Mouse (Mus musculus) forebrain, embryonic 11.5 days (tissue): ENCODE data around the gene Vegfd. TPM values are rescaled to one million over a fixed set of nuclear protein-coding genes. Genes with fewer than 3 reads are reported as not detected.

Experiments
- ATAC-seq: fragments of 200-750 bp; cut with Nextera tagmentation; replicated peaks from 2 replicates; pipeline ENCODE4 v1.8.0; 2017; ENCODE audit warnings: moderate TSS enrichment; ENCODE audit not compliant: low FRiP score
- DNase-seq: peaks from one replicate; pipeline ENCODE4 v3.0.0-alpha.2; 2017; ENCODE audit warnings: low spot score
- H3K27ac ChIP-seq: fragments of 300-500 bp; sonication (generic); 2 replicates; pipeline ENCODE4 v1.5.1; 2014; ENCODE audit warnings: low read depth, low read length
- H3K27me3 ChIP-seq: fragments of 300-500 bp; sonication (generic); 2 replicates; pipeline ENCODE4 v1.6.1; 2014; ENCODE audit warnings: mild to moderate bottlenecking, low read length, mixed read lengths; ENCODE audit not compliant: control insufficient read depth, insufficient read depth
- H3K36me3 ChIP-seq: fragments of 300-500 bp; sonication (generic); 2 replicates; pipeline ENCODE4 v1.6.1; 2014; ENCODE audit warnings: mild to moderate bottlenecking, low read length, moderate library complexity, mixed read lengths; ENCODE audit not compliant: control insufficient read depth, insufficient read depth
- H3K4me1 ChIP-seq: fragments of 300-500 bp; sonication (generic); replicated peaks from 2 replicates; pipeline ENCODE4 v1.6.1; 2014; ENCODE audit warnings: low read length, mixed read lengths; ENCODE audit not compliant: control insufficient read depth, insufficient read depth
- H3K4me2 ChIP-seq: fragments of 300-500 bp; sonication (generic); 2 replicates; pipeline ENCODE4 v1.6.1; 2014; ENCODE audit warnings: low read depth, mild to moderate bottlenecking, low read length, moderate library complexity, mixed read lengths; ENCODE audit not compliant: severe bottlenecking
- H3K4me3 ChIP-seq: fragments of 300-500 bp; sonication (generic); 2 replicates; pipeline ENCODE4 v1.5.1; 2014; ENCODE audit warnings: low read depth, low read length
- H3K9ac ChIP-seq: fragments of 300-500 bp; sonication (generic); 2 replicates; pipeline ENCODE4 v1.6.1; 2014; ENCODE audit warnings: low read length
- H3K9me3 ChIP-seq: fragments of 300-500 bp; sonication (generic); 2 replicates; pipeline ENCODE4 v1.6.1; 2016; ENCODE audit warnings: low read length, mixed read lengths; ENCODE audit not compliant: control insufficient read depth
- WGBS: fragments of 180-500 bp; shearing (Covaris S2); extraction: QIAGEN DNeasy Blood & Tissue Kit; methylation state at CpG from one replicate; pipeline ENCODE4 v1.1.7; 2014; 5-methylcytosine and 5-hydroxymethylcytosine counted together
- polyA plus RNA-seq: library from polyadenylated mRNA; unstranded; fragments of >200 nt; fragmentation: Nextera tagmentation; extraction: Ambion mirVana; gene quantifications from 2 replicates; pipeline ENCODE4 v1.2.1, GENCODE M21; 2014

Gene Vegfd
- polyA plus RNA-seq, 1 experiment from 2014 or later: 0.88 TPM

DNA sequence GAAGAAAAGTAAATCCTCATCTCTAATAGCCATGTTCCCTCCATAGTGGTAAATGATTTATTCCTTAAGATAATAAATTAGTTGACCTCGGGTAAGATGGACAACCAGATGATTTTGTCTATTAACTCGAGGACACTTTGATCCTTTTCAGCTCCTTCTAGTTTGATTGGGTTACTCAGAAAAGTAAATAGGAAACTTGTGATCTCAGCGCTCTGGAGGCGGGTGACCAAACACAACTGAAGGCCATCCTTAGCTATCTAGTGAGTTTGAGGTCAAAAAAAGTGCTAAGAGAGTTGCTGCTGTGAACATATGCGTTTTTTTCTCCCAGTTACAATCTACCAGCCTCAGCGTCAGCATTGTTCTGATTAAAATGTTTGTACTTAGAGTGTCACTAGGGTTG, 57.4 kb downstream of the Vegfd start:
- no peak overlapping the region for H3K9ac ChIP-seq
- no peaks in the 10 kb centered on the region for H3K9me3 ChIP-seq
- H3K4me3 ChIP-seq: no peak overlapping the region
- ATAC-seq (no peak), DNase-seq (no peak)
- no peak overlapping the region for H3K4me2 ChIP-seq
- no peak overlapping the region for H3K27ac ChIP-seq
- no peaks in the 10 kb centered on the region; the same call in 1 of the 2 replicates for H3K27me3 ChIP-seq
- H3K36me3 ChIP-seq: no peaks in the 10 kb centered on the region
- 92% methylated on average over 6 of the region's 6 CpGs for WGBS
- H3K4me1 ChIP-seq: no peaks in the 10 kb centered on the region

DNA sequence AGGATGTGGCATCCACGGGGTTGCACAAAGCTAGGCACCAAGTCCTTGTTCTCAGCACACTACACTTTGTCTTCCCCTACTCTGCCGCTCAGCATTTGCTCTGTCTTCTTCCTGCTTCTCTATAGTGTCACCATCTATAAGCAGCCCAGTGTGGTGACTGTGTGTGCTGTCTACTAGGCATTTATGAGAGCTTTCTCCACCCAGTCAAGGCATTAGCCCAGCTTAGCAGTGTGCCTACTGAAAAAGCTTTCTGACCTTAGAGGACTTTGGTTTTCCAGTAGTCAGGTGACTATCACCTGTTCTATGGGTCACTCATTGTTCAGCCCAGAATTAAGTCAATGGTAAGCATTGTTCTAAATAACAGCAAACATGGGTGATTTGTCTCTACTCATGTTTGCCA, 58.0 kb downstream of the Vegfd start:
- ATAC-seq (no peak), DNase-seq (no peak)
- Histone ChIP-seq H3K4me2 (no peak overlapping the region), H3K27ac (no peak overlapping the region), H3K9me3 (no peaks in the 10 kb centered on the region), H3K4me3 (no peak overlapping the region), H3K9ac (no peak overlapping the region), H3K36me3 (no peaks in the 10 kb centered on the region), H3K4me1 (no peaks in the 10 kb centered on the region), H3K27me3 (no peaks in the 10 kb centered on the region; the same call in 1 of the 2 replicates)
- WGBS: 95% methylated on average over 2 of the region's 2 CpGs

DNA sequence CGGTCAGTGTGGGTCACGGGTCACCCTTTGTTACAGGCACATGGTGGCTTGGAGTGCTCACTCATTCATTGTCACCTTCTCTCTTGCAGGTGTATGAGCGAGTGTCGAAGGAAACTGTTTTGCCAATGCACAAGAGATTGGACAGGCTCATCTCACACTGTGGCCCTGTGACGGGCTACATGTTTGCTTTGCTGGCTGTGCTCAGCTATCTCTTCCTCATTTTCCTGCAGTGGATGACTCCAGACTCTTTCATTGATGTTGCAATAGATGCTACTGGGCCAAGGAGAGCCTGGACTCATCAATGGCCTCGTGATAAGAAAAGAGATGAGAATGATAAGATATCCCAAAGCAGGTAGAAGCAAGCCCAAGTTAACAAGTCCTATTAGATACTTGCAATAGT, 58.4 kb downstream of the Vegfd start:
- no peaks in the 10 kb centered on the region; the same call in 1 of the 2 replicates for H3K27me3 ChIP-seq

DNA sequence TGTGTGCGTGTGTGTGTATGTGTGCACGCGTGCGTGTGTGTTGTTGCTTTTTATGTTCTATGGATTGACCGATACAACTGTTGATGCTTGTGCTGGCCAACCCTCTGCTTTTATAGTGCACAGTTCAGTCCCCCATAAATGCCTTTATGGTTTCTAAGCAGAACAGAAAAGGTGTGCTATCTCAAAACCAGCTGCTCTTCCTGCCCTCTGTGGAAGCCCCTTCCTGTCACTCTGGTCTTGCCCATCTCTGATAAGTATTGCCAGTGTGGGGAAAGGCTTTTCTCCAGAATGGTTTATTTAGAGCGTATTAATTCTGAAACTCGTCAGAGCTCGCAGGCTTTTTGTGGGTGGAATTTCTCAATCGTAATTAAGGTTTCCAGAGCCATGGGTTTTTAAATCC, 59.5 kb downstream of the Vegfd start:
- Histone ChIP-seq H3K36me3 (no peaks in the 10 kb centered on the region), H3K27me3 (no peaks in the 10 kb centered on the region), H3K4me3 (no peak overlapping the region), H3K4me1 (no peaks in the 10 kb centered on the region), H3K4me2 (no peak overlapping the region), H3K27ac (no peak overlapping the region), H3K9ac (no peak overlapping the region), H3K9me3 (no peaks in the 10 kb centered on the region)
- ATAC-seq: no peak
- DNase-seq: no peak
- 94% methylated on average over 9 of the region's 9 CpGs for WGBS

More for the DNA sequence above, 58.4 kb downstream of the Vegfd start:
- H3K9me3 ChIP-seq: no peaks in the 10 kb centered on the region
- H3K27ac ChIP-seq: no peak overlapping the region
- no peaks in the 10 kb centered on the region for H3K4me1 ChIP-seq
- H3K36me3 ChIP-seq: no peaks in the 10 kb centered on the region
- no peak overlapping the region for H3K4me2 ChIP-seq
- ATAC-seq: no peak
- H3K9ac ChIP-seq: no peak overlapping the region
- H3K4me3 ChIP-seq: no peak overlapping the region
- no peak for DNase-seq
- WGBS: 88% methylated on average over 6 of the region's 6 CpGs

DNA sequence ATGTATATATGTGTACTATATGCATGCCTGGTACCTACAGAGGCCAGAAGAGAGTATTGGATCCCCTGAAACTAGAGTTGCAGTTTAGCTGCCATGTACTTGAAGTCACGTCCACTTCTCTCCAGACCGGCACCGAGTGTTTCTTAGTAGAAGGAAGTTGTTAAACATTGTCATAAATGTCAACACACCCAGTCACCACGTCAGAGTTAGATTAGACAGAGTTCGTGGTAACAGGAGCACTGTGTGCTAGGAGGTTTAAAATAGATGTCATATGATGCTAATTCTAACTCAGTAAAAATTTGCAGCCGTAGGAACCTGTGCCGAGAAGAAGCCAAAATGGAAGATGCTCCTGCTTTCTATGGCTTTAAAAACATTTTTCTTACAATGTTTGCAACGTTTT, 63.5 kb downstream of the Vegfd start, which contains the start of gene Asb11:
Gene Asb11, plus strand, starts transcription at position 286 of the 400 bp plus-strand sequence.
- Histone ChIP-seq H3K36me3 (no peaks in the 10 kb centered on the region), H3K9ac (no peak within 1 kb of the TSS), H3K9me3 (no peaks in the 10 kb centered on the region), H3K4me3 (no peak within 1 kb of the TSS), H3K27me3 (peaks cover 2% of the 10 kb centered on the region; the same call in 1 of the 2 replicates), H3K27ac (no peak within 1 kb of the TSS), H3K4me1 (no peaks in the 10 kb centered on the region), H3K4me2 (no peak within 1 kb of the TSS)
- DNase-seq (no peak), ATAC-seq (no peak)
- 83% methylated on average over 8 of the region's 8 CpGs for WGBS

DNA sequence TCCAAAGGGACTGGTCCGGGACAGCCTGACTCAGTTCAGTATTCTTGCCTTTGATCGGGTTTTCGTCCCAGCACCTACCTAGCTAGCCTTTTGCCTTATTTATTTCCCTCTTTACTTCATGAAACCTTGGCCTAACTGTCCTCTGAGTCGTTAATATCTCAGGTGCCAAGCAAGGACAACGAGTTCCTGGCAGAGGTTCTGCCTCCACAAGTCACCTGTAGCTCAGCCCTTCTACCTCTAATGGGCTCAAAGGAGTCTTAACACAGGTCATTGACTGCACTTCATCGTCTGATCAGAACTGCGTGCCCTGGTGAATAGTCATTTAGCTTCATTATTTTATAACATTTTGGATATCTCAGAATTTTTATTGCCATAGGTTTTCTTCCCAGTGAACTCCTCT, 66.3 kb downstream of the Vegfd start:
- Histone ChIP-seq H3K9me3 (no peaks in the 10 kb centered on the region), H3K9ac (no peak overlapping the region), H3K27me3 (peaks cover 2% of the 10 kb centered on the region; the same call in 1 of the 2 replicates), H3K4me2 (no peak overlapping the region), H3K27ac (no peak overlapping the region), H3K36me3 (no peaks in the 10 kb centered on the region), H3K4me1 (no peaks in the 10 kb centered on the region), H3K4me3 (no peak overlapping the region)
- ATAC-seq: no peak
- 87% methylated on average over 7 of the region's 7 CpGs for WGBS
- DNase-seq: no peak

DNA sequence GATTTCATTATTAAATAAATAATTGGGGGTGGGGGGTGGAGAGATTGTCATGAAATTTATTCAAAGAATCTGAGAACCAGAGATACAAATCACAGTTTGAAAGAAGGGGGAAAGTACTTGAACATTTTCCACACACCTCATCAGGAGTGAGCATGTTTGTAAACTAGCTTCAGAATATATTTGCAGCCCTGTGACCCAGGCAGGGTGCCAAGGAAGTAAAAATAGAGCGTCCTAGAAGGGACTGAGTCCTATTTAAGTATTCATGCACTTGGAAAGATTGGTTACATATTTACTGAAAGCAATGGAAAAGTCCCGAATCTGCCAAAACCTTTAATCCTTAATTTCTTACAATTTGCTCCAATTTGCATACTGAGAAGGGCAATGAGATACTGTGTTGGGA, 67.0 kb downstream of the Vegfd start:
- peaks cover 2% of the 10 kb centered on the region; the same call in 1 of the 2 replicates for H3K27me3 ChIP-seq
- H3K4me1 ChIP-seq: no peaks in the 10 kb centered on the region
- no peak overlapping the region for H3K9ac ChIP-seq
- ATAC-seq (no peak), DNase-seq (no peak)
- no peaks in the 10 kb centered on the region for H3K36me3 ChIP-seq
- no peak overlapping the region for H3K4me3 ChIP-seq
- H3K4me2 ChIP-seq: no peak overlapping the region
- H3K27ac ChIP-seq: no peak overlapping the region
- WGBS: 75% methylated on average over 2 of the region's 2 CpGs
- no peaks in the 10 kb centered on the region for H3K9me3 ChIP-seq

DNA sequence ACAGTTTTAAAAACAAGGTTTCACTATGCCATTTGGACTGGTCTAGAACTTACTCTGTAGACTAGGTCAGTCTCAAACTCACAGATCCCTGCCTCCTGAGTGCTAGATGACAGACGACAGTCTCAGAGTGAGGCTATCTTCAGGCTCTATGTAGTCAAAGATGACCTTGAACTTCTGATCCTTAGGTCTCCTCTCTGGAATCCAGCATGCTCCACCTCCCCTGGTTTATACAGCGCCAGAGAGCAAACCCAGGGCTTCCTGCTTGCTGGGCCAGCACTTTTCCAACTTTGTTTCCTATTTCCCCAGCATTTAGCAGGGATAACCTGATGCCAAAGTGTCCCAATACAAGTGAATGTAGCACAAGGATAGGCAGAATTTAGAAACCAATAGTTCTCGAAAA, 67.5 kb downstream of the Vegfd start:
- no peaks in the 10 kb centered on the region for H3K9me3 ChIP-seq
- H3K27me3 ChIP-seq: peaks cover 2% of the 10 kb centered on the region; the same call in 1 of the 2 replicates
- H3K4me2 ChIP-seq: no peak overlapping the region
- no peaks in the 10 kb centered on the region for H3K4me1 ChIP-seq
- H3K36me3 ChIP-seq: no peaks in the 10 kb centered on the region
- H3K27ac ChIP-seq: no peak overlapping the region
- no peak overlapping the region for H3K9ac ChIP-seq
- ATAC-seq (no peak), DNase-seq (no peak)
- H3K4me3 ChIP-seq: no peak overlapping the region
- whole genome bisulfite sequencing: 81% methylated on average over 3 of the region's 3 CpGs

DNA sequence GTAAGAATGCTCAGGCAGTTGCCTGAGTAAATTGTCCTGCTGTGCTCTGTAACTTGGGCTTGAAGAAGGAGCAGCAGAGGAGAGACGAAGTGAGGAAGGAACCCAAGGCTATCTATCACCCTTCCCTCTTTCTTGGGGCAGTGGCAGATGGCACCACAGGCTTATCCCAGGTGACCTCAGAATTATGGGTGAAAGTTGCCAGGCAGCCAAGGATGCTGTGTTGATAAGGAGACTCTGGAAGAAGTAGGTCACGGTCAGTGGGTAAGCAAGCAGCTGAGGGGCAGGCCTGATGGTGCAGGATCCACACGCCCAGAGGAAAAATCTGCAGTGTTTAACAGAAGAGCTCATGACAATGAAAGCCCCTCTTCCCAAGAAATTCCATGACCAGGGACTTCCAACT, 68.1 kb downstream of the Vegfd start:
- Histone ChIP-seq H3K4me3 (no peak overlapping the region), H3K9ac (no peak overlapping the region), H3K27ac (no peak overlapping the region), H3K4me1 (no peaks in the 10 kb centered on the region), H3K4me2 (no peak overlapping the region), H3K27me3 (peaks cover 2% of the 10 kb centered on the region; the same call in 1 of the 2 replicates), H3K9me3 (no peaks in the 10 kb centered on the region), H3K36me3 (no peaks in the 10 kb centered on the region)
- no peak for ATAC-seq
- 82% methylated on average over 3 of the region's 3 CpGs for WGBS
- no peak for DNase-seq
